Mouse (Mus musculus): Measurements from ENCODE around the gene Dgkb.

DNA sequence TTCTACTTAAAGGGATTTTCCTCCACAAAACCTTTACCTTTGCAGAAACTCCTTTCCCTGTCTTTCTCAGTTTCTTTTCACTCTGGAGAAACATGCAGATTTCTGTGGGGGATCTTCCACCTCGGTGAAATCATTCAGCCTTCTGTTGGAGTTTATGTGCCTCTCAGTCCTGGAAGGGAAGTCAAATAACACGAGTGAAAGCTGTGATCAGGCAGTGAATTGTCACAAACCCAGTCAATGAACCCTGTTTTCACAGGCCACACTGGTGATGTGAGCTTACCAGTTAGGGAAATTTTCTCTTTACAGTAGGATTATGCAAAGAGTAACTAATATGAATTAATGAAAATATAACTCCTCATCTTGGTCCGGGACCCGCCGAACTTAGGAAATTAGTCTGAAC is 229.7 kb downstream of the Dgkb start:
- no peak for TF ChIP-seq CTCF (IDR thresholded peaks at IDR 0.05; ENCODE audit: borderline replicate concordance, insufficient read depth, low read length)
- TF ChIP-seq POLR2A (IDR thresholded peaks at IDR 0.05; ENCODE audit: low read depth, low read length), result no peak
